Mouse (Mus musculus) spleen, adult 2 months (tissue): ENCODE data around the gene Olfr94. TPM values are rescaled to one million over a fixed set of nuclear protein-coding genes. Genes with fewer than 3 reads are reported as not detected.
"Not testable (repeated sequence)": the region's sequence is repeated elsewhere in the genome, so short reads cannot be mapped to it uniquely, and the experiment has no call there.

Experiments
- DNase-seq, 2 experiments: peaks; one replicate each; pipeline versions ENCODE4 v3.0.0 to v3.0.0-alpha.2; 2012 to 2021; ENCODE audit warnings: low spot score in 2 of 2, low read depth in 1 of 2
- H3K27ac ChIP-seq: fragments of 200-500 bp; 2 replicates; pipeline ENCODE4 v1.5.1; 2012; ENCODE audit warnings: low read length, inconsistent platforms; ENCODE audit not compliant: insufficient read depth
- H3K27me3 ChIP-seq: fragments of 200-500 bp; 2 replicates; pipeline ENCODE4 v1.6.1; 2012; ENCODE audit warnings: mild to moderate bottlenecking, moderate library complexity, low read length, inconsistent platforms; ENCODE audit not compliant: control insufficient read depth, insufficient read depth
- H3K36me3 ChIP-seq: fragments of 200-500 bp; 2 replicates; pipeline ENCODE4 v1.6.1; 2012; ENCODE audit warnings: mild to moderate bottlenecking, low read length, inconsistent platforms; ENCODE audit not compliant: control insufficient read depth, insufficient read depth
- H3K4me1 ChIP-seq: fragments of 200-500 bp; 2 replicates; pipeline ENCODE4 v1.6.1; 2011; ENCODE audit warnings: inconsistent platforms; ENCODE audit not compliant: control insufficient read depth, insufficient read depth, insufficient read length
- H3K4me3 ChIP-seq: fragments of 200-500 bp; 2 replicates; pipeline ENCODE4 v1.5.1; 2011; ENCODE audit warnings: mild to moderate bottlenecking, inconsistent platforms; ENCODE audit not compliant: insufficient read depth, insufficient read length; ENCODE audit errors: extremely low read depth
- CTCF ChIP-seq: fragments of 200-500 bp; IDR thresholded peaks from 2 replicates; pipeline ENCODE4 v1.5.1; 2011; ENCODE audit warnings: mild to moderate bottlenecking, inconsistent platforms; ENCODE audit not compliant: insufficient read depth, insufficient read length, insufficient replicate concordance; ENCODE audit errors: extremely low read depth
- POLR2A ChIP-seq: fragments of 200-500 bp; IDR thresholded peaks from 2 replicates; pipeline ENCODE4 v1.6.1; 2011; ENCODE audit warnings: low read depth, low read length, inconsistent platforms
- WGBS: fragments of 180-500 bp; shearing (Covaris S2); methylation state at CpG from one replicate; pipeline ENCODE4 v1.1.7; 2018; 5-methylcytosine and 5-hydroxymethylcytosine counted together
- polyA plus RNA-seq: library from polyadenylated mRNA; depleted of rRNA; stranded (reverse); fragments of >200 nt; gene quantifications from 2 replicates; pipeline ENCODE4 v1.2.3, GENCODE M21; 2012; rRNA removed

Gene Olfr94
- not detected in 2 replicates for polyA plus RNA-seq

DNA sequence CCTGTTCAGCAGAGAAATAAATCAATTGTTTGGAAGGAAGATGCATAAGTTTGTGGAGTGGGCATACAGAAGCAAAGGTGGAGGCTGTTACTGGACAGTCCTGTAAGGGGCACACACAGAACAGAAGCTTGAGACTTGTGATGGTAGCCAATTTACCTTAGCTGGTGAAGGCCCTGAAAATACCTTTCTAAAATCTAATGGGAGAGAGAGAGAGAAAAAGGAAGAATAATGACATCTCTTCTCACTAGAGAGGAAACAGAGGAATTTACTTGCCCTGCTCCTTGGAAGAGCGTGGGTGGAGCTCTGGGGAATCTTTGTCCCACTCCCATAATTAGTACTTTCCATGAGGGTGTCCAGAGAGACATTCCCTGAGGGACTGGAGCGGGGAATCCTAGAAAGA is at the start of gene Olfr94:
Olfr94 (minus strand) TSS at position 101 of the 400 bp plus-strand sequence.
- H3K4me3 ChIP-seq: no peak within 1 kb of the TSS
- H3K27ac ChIP-seq: no peak within 1 kb of the TSS
- no peak for TF ChIP-seq CTCF
- TF ChIP-seq POLR2A: no peak
- 79% methylated on average over 2 of the region's 2 CpGs for WGBS
- H3K4me1 ChIP-seq: no peaks in the 10 kb centered on the region
- peaks cover 4% of the 10 kb centered on the region for H3K27me3 ChIP-seq
- H3K36me3 ChIP-seq: no peaks in the 10 kb centered on the region
- no peak for DNase-seq

DNA sequence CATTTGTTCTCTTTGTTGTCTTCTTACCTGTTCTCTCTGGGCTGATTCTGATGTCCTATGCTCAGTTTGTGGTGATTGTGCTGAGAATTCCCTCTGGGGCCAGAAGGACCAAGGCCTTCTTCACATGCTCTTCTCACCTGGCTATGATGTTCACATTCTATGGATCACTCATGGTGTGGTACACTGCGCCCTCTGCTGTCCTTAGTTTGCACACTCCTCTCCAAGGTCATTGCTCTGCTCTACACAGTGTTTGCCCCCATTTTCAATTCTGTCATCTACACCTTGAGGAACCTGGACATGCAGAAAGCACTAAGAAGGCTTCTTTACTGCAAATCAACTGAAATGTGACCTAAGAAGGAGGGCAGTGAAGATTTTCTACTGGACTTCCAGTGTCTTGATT is 49.8 kb upstream of the Olfr94 start:
- Histone ChIP-seq H3K27me3 (no peaks in the 10 kb centered on the region; the same call in 1 of the 2 replicates), H3K4me3 (no peak overlapping the region), H3K27ac (no peak overlapping the region), H3K36me3 (no peaks in the 10 kb centered on the region), H3K4me1 (no peaks in the 10 kb centered on the region)
- 14% methylated on average over 1 of the region's 1 CpGs for WGBS
- DNase-seq: peak in 1 of 2 experiments; percentile 48
- peak; percentile 27; the same call in 1 of the 2 replicates for TF ChIP-seq CTCF
- TF ChIP-seq POLR2A: no peak

DNA sequence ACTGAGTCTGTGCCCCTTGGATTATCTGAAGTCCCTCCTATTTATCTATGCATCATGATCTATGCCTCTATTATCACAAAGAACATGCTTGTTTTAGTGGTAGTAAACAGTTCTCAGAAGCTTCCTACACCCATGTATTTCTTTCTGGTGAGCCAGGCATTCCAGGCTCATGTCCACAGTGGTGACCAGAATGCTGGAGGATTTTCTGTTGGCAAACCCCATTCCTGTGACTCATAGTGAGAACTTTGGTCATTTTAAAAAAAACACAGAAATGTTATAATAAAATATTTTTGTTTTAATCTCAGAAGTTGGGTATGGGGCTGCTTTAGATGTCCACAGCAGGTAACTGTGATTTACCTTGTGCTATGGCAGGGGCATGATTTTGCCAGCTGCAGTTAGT is 48.7 kb upstream of the Olfr94 start:
- H3K27me3 ChIP-seq: no peaks in the 10 kb centered on the region; the same call in 1 of the 2 replicates

DNA sequence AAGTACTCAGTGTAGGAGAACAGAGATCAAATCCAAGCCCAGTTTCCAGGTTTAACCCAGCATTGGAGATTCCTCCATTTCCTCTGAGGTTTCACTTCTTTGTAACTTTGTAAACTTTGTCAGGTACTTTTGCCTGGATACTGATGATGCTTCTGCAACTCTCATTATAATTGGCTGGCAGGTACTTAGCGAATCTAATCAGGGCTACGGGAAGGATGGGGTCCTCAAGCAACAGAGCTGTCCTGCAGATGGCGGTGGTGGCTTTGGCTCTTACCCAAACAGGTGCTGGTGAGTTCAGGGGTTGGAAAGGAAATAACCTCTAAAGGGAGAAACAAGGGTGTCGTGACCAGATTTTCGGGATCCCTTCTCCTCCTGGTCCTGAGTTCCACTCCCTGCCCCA is 45.9 kb upstream of the Olfr94 start:
- H3K4me3 ChIP-seq: peak overlapping the region; percentile 32; the same call in 1 of the 2 replicates
- 0 out of 2 replicates have a peak overlapping the region, but pooled peaks have one; percentile 7 for H3K27ac ChIP-seq
- H3K36me3 ChIP-seq: no peaks in the 10 kb centered on the region
- H3K27me3 ChIP-seq: no peaks in the 10 kb centered on the region
- 15% methylated on average over 5 of the region's 5 CpGs for WGBS
- H3K4me1 ChIP-seq: no peaks in the 10 kb centered on the region
- DNase-seq: peak; percentile 75 to 85
- no peak for TF ChIP-seq POLR2A
- TF ChIP-seq CTCF: peak; percentile 43; the same call in 1 of the 2 replicates

More for the DNA sequence above, 48.7 kb upstream of the Olfr94 start:
- H3K4me3 ChIP-seq: no peak overlapping the region
- no peaks in the 10 kb centered on the region for H3K36me3 ChIP-seq
- H3K4me1 ChIP-seq: no peaks in the 10 kb centered on the region
- no peak for TF ChIP-seq POLR2A
- TF ChIP-seq CTCF: no peak
- H3K27ac ChIP-seq: no peak overlapping the region
- no peak for DNase-seq

DNA sequence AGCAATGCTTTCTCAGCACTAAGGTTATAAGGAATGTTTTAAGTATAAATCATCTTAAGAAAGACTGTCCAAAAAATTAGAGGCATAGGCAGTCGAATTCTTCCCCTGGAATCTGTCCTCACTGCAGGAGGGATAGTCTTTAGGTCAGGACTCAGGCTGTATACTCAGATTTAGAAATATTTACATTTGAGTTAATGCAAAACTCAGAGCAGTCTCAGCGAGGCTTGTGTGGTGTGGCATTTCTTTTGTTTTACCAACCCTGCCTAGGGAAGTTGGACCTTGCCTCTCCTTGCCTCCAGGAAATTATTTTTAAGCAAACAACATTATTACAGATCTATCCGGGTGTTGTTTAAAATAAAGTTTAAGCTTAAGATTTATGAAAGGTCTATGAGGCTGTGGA is 41.4 kb upstream of the Olfr94 start:
- DNase-seq: no peak
- no peaks in the 10 kb centered on the region for H3K4me1 ChIP-seq
- H3K27me3 ChIP-seq: no peaks in the 10 kb centered on the region
- TF ChIP-seq CTCF (no peak), POLR2A (no peak)
- no peak overlapping the region for H3K27ac ChIP-seq
- WGBS: 57% methylated on average over 3 of the region's 3 CpGs
- H3K4me3 ChIP-seq: no peak overlapping the region
- H3K36me3 ChIP-seq: no peaks in the 10 kb centered on the region

DNA sequence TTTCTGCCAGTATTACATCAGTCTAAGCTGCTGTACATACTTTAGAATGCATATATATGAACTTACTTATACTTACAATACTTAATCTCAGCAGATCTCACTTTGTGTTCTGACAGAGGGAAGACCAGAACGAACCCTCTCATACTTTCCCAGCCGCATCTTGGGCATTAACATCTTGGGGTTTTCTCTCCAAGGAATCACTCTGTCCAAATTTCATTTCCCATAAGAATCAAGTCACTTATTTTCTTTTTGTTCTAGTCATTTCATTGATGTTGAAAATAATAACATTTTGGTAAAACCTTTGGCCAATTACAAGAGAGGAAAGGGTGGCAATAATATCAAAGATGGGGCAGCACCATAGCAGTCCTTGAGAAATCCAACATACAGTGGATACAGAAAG is 36.4 kb upstream of the Olfr94 start, which contains the start of gene Olfr97:
Olfr97 (minus strand) TSS at position 101 of the 400 bp plus-strand sequence.
- WGBS: 90% methylated on average over 2 of the region's 2 CpGs
- not testable (repeated sequence) for H3K36me3 ChIP-seq, H3K4me3 ChIP-seq, H3K4me1 ChIP-seq, H3K27me3 ChIP-seq, DNase-seq, H3K27ac ChIP-seq

DNA sequence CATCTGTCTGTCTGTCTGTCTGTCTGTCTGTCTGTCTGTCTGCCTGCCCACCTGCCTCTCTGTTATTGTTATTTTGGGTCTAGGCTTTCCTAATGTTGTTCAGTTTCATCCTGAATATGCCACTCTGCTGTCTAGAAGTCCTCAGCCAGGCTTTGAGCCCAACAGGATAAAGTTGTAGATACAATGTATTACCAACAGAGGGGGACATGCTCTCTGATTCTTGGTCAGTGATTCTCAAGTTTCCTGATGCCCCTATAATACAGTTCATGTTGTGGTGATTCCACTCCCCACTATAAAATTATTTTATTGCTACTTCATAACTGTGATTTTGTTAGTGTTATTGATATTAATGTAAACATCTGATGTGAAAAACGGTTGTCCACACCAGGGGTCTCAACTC is 21.1 kb upstream of the Olfr94 start:
- H3K4me3 ChIP-seq: no peak overlapping the region
- no peak overlapping the region for H3K27ac ChIP-seq
- DNase-seq: no peak
- 29% methylated on average over 1 of the region's 1 CpGs for WGBS
- no peaks in the 10 kb centered on the region for H3K4me1 ChIP-seq
- H3K27me3 ChIP-seq: no peaks in the 10 kb centered on the region
- TF ChIP-seq CTCF (no peak), POLR2A (no peak)
- no peaks in the 10 kb centered on the region for H3K36me3 ChIP-seq
